Mouse (Mus musculus): Measurements from ENCODE around the gene Fgfr1op. TPM values are rescaled to one million over a fixed set of nuclear protein-coding genes. Genes with fewer than 3 reads are reported as not detected.

Gene Fgfr1op
- total RNA-seq, 4 experiments from 2014 or later, result 16.3 to 20.0 (median 17.5) TPM

DNA sequence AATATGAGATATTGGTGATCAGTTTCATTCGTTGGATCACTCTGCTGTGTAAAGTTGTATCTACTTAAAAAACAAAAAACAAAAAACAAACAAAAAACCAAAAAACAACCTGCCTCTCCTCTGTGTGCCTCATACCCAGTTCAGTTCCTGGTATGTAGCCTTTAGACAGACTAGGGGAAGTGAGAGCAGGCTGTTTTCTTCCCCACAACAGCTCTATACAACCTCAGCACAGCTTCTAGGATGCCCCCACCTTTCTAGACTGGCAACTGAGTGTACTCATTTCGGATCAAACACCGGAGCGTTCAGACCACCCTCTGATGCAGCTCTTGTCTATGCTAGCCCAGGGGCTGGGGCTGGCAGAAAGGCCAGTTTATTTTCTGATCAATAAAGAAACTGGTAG lies 60.4 kb downstream of the Fgfr1op start:
- DNase-seq (ENCODE audit: low spot score), result no peak

DNA sequence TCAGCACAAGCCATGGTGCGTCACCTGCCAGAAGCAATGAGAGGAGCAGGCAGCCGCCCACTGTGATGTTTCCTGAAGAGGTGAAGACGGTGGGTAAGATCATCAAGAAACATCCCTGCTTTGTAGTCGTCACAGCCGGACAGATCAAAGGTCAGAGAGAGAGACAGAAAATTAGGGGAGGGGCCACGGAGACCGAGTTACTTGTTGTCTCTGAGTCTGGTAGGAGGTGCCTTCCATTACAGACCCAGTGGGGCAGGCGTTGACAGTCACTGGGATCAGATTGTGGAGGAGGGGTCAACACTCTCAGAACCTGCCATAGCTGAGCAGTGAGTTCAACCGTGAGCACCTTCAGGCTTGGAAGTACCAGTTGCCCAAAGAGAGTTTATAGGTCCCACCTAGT lies 63.3 kb downstream of the Fgfr1op start:
- no peak for DNase-seq (ENCODE audit: low spot score)

DNA sequence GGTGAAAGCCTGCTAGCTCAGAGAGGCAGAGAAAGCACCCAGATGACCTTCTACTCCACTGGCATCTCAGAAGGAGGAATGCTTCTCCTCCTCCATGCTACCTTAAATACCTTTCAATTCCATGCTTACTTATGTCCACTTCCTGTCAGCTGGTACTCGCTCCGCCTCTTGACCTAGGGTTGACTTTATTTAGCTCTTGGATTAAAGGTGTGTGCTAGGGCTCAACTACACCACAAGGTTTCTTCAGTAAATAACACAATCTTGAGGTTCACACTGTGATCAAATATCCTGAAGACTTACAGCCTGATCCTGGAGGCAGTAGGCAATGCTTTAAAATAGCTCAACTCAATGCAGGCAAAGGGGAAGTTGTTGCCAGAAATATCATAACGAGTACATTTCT lies 64.3 kb downstream of the Fgfr1op start:
- no peak for DNase-seq (ENCODE audit: low spot score)

GRCm38 (mm10) chr17:8232089-8232488 lies 66.8 kb downstream of the Fgfr1op start:
- DNase-seq (ENCODE audit: low spot score), result no peak

GRCm38 (mm10) chr17:8233618-8234214 lies 68.4 kb downstream of the Fgfr1op start:
- no peak for DNase-seq (ENCODE audit: low spot score)

GRCm38 (mm10) chr17:8234537-8234936 lies 69.2 kb downstream of the Fgfr1op start:
- no peak for DNase-seq (ENCODE audit: low spot score)

- DNase-seq (ENCODE audit: low spot score), result no peak
These were observed 70.4 kb downstream of the Fgfr1op start, which contains the start of gene Ccr6 for GRCm38 (mm10) chr17:8235743-8236142. Ccr6 (plus strand) TSS chr17:8236043.

DNA sequence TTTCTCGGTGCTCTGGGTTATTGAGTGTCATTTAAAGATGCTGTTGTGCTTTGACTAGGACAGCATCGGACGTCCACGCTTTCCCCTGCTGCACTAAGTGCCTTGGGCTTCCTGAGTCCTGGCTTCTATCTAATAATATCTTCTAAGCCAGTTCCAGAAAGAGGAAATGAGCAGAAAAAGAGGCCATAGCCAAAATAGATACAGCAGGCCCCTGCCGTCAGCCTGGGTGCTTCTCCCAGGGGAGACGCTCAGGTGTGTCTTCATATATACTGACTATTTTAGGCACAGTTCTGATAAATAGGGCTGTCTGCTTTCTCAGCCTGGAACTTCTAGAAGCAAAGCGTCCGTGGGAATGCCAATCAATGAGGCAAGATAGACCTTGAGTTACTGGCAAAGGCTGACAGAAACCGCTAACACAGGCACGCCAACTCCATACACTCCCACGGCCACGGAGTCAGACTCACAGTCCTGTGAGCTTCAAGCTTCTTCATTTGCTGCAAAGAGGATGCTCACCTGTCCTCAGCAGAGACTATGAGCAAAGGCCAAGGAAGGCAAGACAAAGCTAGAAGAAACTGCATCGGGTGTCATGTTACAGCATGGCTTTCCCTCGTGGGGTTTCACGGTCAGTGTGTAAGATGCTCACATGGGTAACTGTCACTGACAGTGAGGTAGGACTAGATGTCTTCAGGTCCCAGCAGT lies 72.9 kb downstream of the Fgfr1op start:
- DNase-seq (ENCODE audit: low spot score), result no peak

DNA sequence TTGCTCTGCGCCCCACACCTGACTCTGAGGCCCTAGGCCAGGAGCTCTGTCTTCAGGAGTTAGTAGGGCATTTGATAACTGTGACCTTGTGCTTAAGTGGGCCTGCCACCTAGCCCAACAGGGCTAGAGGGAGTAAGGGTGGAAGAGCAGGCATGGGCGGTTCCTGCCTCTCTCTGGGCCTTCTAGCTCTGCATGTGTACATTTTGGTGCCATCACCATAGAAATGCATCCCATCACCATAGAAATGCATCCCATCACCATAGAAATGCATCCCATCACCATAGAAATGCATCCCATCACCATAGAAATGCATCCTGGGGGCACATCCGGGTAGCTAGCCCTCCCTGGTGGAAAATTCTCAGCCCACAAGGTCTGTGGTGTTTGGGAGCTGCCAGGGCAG lies 74.3 kb downstream of the Fgfr1op start:
- no peak for DNase-seq (ENCODE audit: low spot score)

DNA sequence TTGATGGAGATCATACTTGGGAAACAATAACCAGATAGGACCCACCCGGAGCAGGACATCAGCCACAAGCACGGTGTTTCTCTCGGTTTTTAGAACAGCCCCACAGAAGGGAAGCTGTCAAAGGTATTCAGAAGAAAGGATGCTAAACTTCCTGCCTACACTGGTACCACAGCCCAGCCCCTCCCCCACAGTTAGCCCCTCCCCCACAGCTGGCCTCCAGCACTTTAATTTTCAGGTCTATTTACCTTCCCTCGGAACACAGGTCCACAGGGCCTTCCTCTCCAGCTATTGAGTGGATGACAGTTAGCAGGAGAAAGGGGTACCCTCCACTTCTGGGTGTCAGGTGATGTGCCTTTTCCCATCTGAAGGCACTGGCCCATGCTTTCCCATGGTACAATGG lies 75.2 kb downstream of the Fgfr1op start:
- no peak for DNase-seq (ENCODE audit: low spot score)

- DNase-seq (ENCODE audit: low spot score), result no peak
These were observed 76.3 kb downstream of the Fgfr1op start for GRCm38 (mm10) chr17:8241645-8242044.

- no peak for DNase-seq (ENCODE audit: low spot score)
These were observed 76.9 kb downstream of the Fgfr1op start for GRCm38 (mm10) chr17:8242186-8242585.

- DNase-seq (ENCODE audit: low spot score), result no peak
These were observed 78.8 kb downstream of the Fgfr1op start for GRCm38 (mm10) chr17:8244124-8244523.

DNA sequence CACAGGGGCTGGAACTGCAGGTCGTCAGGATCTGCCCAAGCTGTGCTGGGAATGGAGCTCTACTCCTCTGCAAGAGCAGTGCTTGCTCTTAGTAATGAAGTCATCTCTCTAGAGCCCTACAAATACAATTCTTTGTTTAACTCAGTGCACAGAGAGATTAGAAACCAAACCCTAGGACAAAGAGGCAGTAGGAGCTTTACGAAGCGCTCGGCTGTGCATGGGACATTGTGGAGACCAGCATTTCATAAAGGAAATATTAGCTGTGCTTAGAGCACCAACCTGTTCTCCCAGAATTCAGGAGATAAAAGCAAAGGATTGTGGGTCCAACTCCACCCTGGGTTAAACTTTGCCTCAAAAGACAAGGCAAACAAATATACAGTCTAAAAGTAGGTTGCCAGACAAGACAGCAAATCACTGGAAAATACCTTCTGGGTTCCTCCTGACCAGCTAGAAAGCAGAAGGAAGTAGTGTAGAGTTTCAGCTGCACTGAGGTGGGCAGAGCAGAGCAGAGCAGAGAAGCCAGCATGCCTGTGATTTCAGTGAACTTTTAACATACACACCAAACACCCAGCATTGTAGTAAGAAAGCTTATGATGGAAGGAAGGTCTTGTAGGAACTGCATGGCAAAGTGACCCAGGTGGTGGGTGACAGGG lies 80.9 kb downstream of the Fgfr1op start:
- no peak for DNase-seq (ENCODE audit: low spot score)

Other genes starting within 250 kb of the Fgfr1op start
- 1 to 10 TPM; 2.1 to 3.2 (median 2.5) TPM for gene Tagap, start 239.5 kb upstream of the Fgfr1op start, total RNA-seq (2022)
- gene Rsph3a, start 219.9 kb upstream of the Fgfr1op start, total RNA-seq (2022), result 10 to 100 TPM; 26.7 to 39.6 (median 33.8) TPM
- not detected for gene Gm49673, start 17.7 kb upstream of the Fgfr1op start, total RNA-seq (2022)
- gene Rnaset2a, start 17.4 kb upstream of the Fgfr1op start, total RNA-seq (2022), result 10 to 100 TPM; 18.4 to 22.5 (median 22.1) TPM
- gene Ccr6, start 70.5 kb downstream of the Fgfr1op start, total RNA-seq (2022), result under 1 TPM in 1 of 4 experiments, not detected in 3; 0.22 TPM
- 100 to 1,000 TPM; 872 to 928 (median 908) TPM for gene Mpc1, start 117.4 kb downstream of the Fgfr1op start, total RNA-seq (2022)
- gene Sft2d1, start 145.6 kb downstream of the Fgfr1op start, total RNA-seq (2022), result 10 to 100 TPM; 14.4 to 18.8 (median 16.2) TPM
- under 1 TPM in 2 of 4 experiments, not detected in 2; 0.06 to 0.17 TPM for gene Prr18, start 172.0 kb downstream of the Fgfr1op start, total RNA-seq (2022)
- under 1 TPM; 0.14 to 0.60 (median 0.41) TPM for gene T2, start 190.5 kb downstream of the Fgfr1op start, total RNA-seq (2022)

Measured in heart, adult 8-10 months (tissue).